Mouse (Mus musculus) forebrain, embryonic 15.5 days (tissue): ENCODE results near the gene Mks1. TPM values are rescaled to one million over a fixed set of nuclear protein-coding genes. Genes with fewer than 3 reads are reported as not detected.

Source experiments
- ATAC-seq: fragments of 200-750 bp; cut with Nextera tagmentation; replicated peaks from 2 replicates; pipeline ENCODE4 v1.8.0; 2017; ENCODE audit warnings: mild to moderate bottlenecking, moderate TSS enrichment, moderate library complexity
- H3K27ac ChIP-seq: fragments of 300-500 bp; sonication (generic); replicated peaks from 2 replicates; pipeline ENCODE4 v1.5.1; 2015; ENCODE audit warnings: mild to moderate bottlenecking, inconsistent platforms
- H3K27me3 ChIP-seq: fragments of 300-500 bp; sonication (generic); 2 replicates; pipeline ENCODE4 v1.6.1; 2015; ENCODE audit warnings: inconsistent platforms
- H3K36me3 ChIP-seq: fragments of 300-500 bp; sonication (generic); 2 replicates; pipeline ENCODE4 v1.6.1; 2015; ENCODE audit warnings: mild to moderate bottlenecking, inconsistent platforms
- H3K4me1 ChIP-seq: fragments of 300-500 bp; sonication (generic); 2 replicates; pipeline ENCODE4 v1.6.1; 2015; ENCODE audit warnings: inconsistent platforms
- H3K4me2 ChIP-seq: fragments of 300-500 bp; sonication (generic); replicated peaks from 2 replicates; pipeline ENCODE4 v1.6.1; 2015; ENCODE audit warnings: mild to moderate bottlenecking, inconsistent platforms
- H3K4me3 ChIP-seq: fragments of 300-500 bp; sonication (generic); 2 replicates; pipeline ENCODE4 v1.5.1; 2015; ENCODE audit warnings: mild to moderate bottlenecking, inconsistent platforms
- H3K9ac ChIP-seq: fragments of 300-500 bp; sonication (generic); replicated peaks from 2 replicates; pipeline ENCODE4 v1.6.1; 2015; ENCODE audit warnings: mild to moderate bottlenecking, inconsistent platforms
- H3K9me3 ChIP-seq: fragments of 300-500 bp; sonication (generic); 2 replicates; pipeline ENCODE4 v1.6.1; 2016; ENCODE audit warnings: inconsistent platforms
- WGBS: fragments of 180-500 bp; shearing (Covaris S2); methylation state at CpG from one replicate; pipeline ENCODE4 v1.1.7; 2015; ENCODE audit warnings: mixed read lengths; 5-methylcytosine and 5-hydroxymethylcytosine counted together
- polyA plus RNA-seq: library from polyadenylated mRNA; unstranded; fragments of >200 nt; fragmentation: Nextera tagmentation; extraction: Ambion mirVana; gene quantifications from 2 replicates; pipeline ENCODE4 v1.2.1, GENCODE M21; 2015

Mks1 gene
- polyA plus RNA-seq, 1 experiment from 2014 or later, result 12.1 TPM

DNA sequence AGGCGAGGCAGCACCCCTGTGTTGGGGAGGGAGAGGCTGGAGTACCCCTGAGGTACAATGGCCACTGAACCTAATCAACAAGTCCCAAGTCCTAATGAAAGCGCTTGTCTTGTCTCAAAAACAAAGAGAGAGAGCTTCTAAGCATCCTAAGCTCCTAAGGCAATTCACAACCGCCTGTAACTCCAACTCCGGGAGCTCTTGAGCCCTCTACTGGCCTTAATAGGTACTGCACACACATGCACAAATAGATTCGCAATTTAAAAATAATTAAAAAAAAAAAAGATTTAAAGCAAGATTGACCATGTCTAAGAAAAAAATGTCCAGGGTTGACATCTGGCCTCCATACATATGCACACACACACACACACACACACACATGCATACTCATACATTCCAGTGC is 30.5 kb downstream of the Mks1 start:
- no peak for ATAC-seq
- H3K4me3 ChIP-seq, result no peak overlapping the region
- 42% methylated on average over 5 of the region's 5 CpGs for WGBS
- H3K4me1 ChIP-seq, result no peaks in the 10 kb centered on the region
- H3K36me3 ChIP-seq, result no peaks in the 10 kb centered on the region
- H3K4me2 ChIP-seq, result no peak overlapping the region
- H3K9ac ChIP-seq, result no peak overlapping the region
- H3K27me3 ChIP-seq, result peaks cover 3% of the 10 kb centered on the region; the same call in 1 of the 2 replicates
- H3K9me3 ChIP-seq, result no peaks in the 10 kb centered on the region
- H3K27ac ChIP-seq, result no peak overlapping the region

GRCm38 (mm10) chr11:87884856-87885255 is 31.8 kb downstream of the Mks1 start:
- no peak overlapping the region for H3K4me3 ChIP-seq
- ATAC-seq, result no peak
- no peak overlapping the region for H3K9ac ChIP-seq
- no peak overlapping the region for H3K4me2 ChIP-seq
- WGBS, result 83% methylated on average over 5 of the region's 5 CpGs
- no peaks in the 10 kb centered on the region for H3K36me3 ChIP-seq
- H3K9me3 ChIP-seq, result no peaks in the 10 kb centered on the region
- peaks cover 3% of the 10 kb centered on the region; the same call in 1 of the 2 replicates for H3K27me3 ChIP-seq
- no peaks in the 10 kb centered on the region for H3K4me1 ChIP-seq
- no peak overlapping the region for H3K27ac ChIP-seq

DNA sequence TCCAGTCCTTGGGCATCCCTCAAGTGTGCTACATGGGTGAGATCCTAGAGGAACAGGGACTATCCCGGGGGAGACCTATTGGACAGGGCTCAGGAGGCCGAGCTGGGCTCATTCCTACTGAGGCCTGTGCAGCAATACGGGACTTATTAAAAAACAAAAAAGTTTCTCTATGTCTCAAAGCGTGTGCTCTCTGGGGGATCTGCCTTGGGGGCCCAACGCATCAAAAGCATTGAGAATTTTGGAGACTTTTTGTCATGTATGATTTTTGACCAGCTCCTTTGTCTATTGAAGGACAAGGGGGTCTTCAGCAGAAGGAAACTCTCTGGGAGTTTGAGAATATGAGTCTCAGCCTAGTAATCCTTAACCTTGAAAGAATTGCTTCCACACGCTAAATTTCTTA is 39.2 kb downstream of the Mks1 start, which contains the start of gene Olfr462:
Gene Olfr462 (minus strand): TSS at position 101 of the 400 bp plus-strand sequence.
- Histone ChIP-seq H3K9me3 (no peaks in the 10 kb centered on the region), H3K27ac (no peak within 1 kb of the TSS), H3K9ac (no peak within 1 kb of the TSS), H3K4me3 (no peak within 1 kb of the TSS), H3K27me3 (no peaks in the 10 kb centered on the region), H3K4me1 (no peaks in the 10 kb centered on the region), H3K4me2 (no peak within 1 kb of the TSS), H3K36me3 (no peaks in the 10 kb centered on the region)
- 93% methylated on average over 6 of the region's 6 CpGs for WGBS
- ATAC-seq, result no peak

- H3K4me2 ChIP-seq, result no peak within 1 kb of the TSS
- no peaks in the 10 kb centered on the region for H3K27me3 ChIP-seq
- no peak within 1 kb of the TSS for H3K4me3 ChIP-seq
- no peaks in the 10 kb centered on the region for H3K36me3 ChIP-seq
- H3K9me3 ChIP-seq, result no peaks in the 10 kb centered on the region
- H3K9ac ChIP-seq, result no peak within 1 kb of the TSS
- no peak for ATAC-seq
- no peaks in the 10 kb centered on the region for H3K4me1 ChIP-seq
- no peak within 1 kb of the TSS for H3K27ac ChIP-seq
Measured at GRCm38 (mm10) chr11:87897287-87897686, 44.3 kb downstream of the Mks1 start, which contains the start of gene Olfr463. Gene Olfr463 (minus strand): TSS chr11:87897387.

DNA sequence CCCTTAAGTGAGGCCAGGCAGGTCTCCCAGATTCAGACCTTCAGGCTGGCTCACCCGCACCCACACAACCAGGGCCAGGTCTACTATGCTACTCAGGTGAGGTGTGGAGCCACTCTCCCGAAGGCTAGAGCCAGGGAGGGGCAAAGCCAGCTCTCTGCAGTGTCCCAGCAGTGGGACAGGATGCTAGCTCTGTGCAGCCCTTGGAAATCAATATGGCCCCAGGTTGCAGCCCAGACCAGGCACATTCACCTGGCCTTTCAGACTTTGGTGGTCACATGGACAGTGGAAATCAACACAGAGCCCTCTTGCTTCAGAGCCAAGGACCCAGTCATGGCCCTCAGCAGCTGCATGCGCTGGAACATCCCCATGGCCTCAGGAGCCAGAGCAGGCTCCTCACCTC is 51.3 kb downstream of the Mks1 start:
- H3K27ac ChIP-seq, result no peak overlapping the region
- H3K4me2 ChIP-seq, result no peak overlapping the region
- H3K36me3 ChIP-seq, result no peaks in the 10 kb centered on the region
- no peaks in the 10 kb centered on the region for H3K9me3 ChIP-seq
- H3K4me3 ChIP-seq, result no peak overlapping the region
- ATAC-seq, result no peak
- WGBS, result 81% methylated on average over 3 of the region's 3 CpGs
- no peak overlapping the region for H3K9ac ChIP-seq
- H3K4me1 ChIP-seq, result no peaks in the 10 kb centered on the region
- H3K27me3 ChIP-seq, result no peaks in the 10 kb centered on the region

Other genes with a start within 250 kb of the Mks1 start
- 0.48 and 0.55 TPM in 2 replicates for gene Hsf5, start 236.1 kb upstream of the Mks1 start, polyA plus RNA-seq
- 0.66 and 0.92 TPM in 2 replicates for gene Rnf43, start 190.5 kb upstream of the Mks1 start, polyA plus RNA-seq
- gene Supt4a, start 115.7 kb upstream of the Mks1 start, polyA plus RNA-seq, result 160 and 164 TPM in 2 replicates
- 30.3 and 31.8 TPM in 2 replicates for gene Tspoap1, start 92.7 kb upstream of the Mks1 start, polyA plus RNA-seq
- gene Mpo, start 59.6 kb upstream of the Mks1 start, polyA plus RNA-seq, result 0.18 and 0.27 TPM in 2 replicates
- 0.62 and 0.89 TPM in 2 replicates for gene Lpo, start 24.9 kb upstream of the Mks1 start, polyA plus RNA-seq
- 0.09 and 0.28 TPM in 2 replicates for gene Epx, start 22.3 kb downstream of the Mks1 start, polyA plus RNA-seq
- gene Olfr462, start 39.1 kb downstream of the Mks1 start, polyA plus RNA-seq, result not detected in 2 replicates
- gene Olfr463, start 44.2 kb downstream of the Mks1 start, polyA plus RNA-seq, result not detected in 2 replicates
- not detected in 2 replicates for gene Olfr464, start 67.8 kb downstream of the Mks1 start, polyA plus RNA-seq
- 38.5 and 39.3 TPM in 2 replicates for gene Dynll2, start 134.3 kb downstream of the Mks1 start, polyA plus RNA-seq
- gene Srsf1, start 194.2 kb downstream of the Mks1 start, polyA plus RNA-seq, result 342 and 347 TPM in 2 replicates
- gene Vezf1, start 215.1 kb downstream of the Mks1 start, polyA plus RNA-seq, result 60.6 and 61.4 TPM in 2 replicates
- gene Cuedc1, start 244.8 kb downstream of the Mks1 start, polyA plus RNA-seq, result 39.2 and 43.4 TPM in 2 replicates